Comparison of ENCODE assay signal across 23 mouse cellular contexts in genomic region chr3:153305153-153305552, GRCm38 (mm10).
"Had no signal": no experiment of that assay in that cellular context is flagged by ENCODE, and none has a peak within 500 bp of the region (broad histone marks: within the 10 kb centered on the region; RNA-seq: fewer than 3 reads in every experiment).

No protein-coding gene starts in this region.

- H3K9ac ChIP-seq: heart, embryonic 12.5 days; hindbrain, embryonic 13.5 days; hindbrain, embryonic 15.5 days; limb, embryonic 13.5 days; limb, embryonic 15.5 days; liver, embryonic 13.5 days had no signal

- H3K4me1 ChIP-seq: heart, embryonic 10.5 days; heart, embryonic 12.5 days; hindbrain, embryonic 10.5 days; hindbrain, embryonic 15.5 days; limb, embryonic 15.5 days; liver, embryonic 13.5 days had no signal

- H3K4me2 ChIP-seq: heart, embryonic 12.5 days; hindbrain, embryonic 13.5 days; hindbrain, embryonic 15.5 days; limb, embryonic 13.5 days; limb, embryonic 15.5 days; liver, embryonic 13.5 days had no signal

- H3K4me3 ChIP-seq: gastrocnemius, adult 2 months; heart, embryonic 10.5 days; heart, embryonic 12.5 days; hindbrain, embryonic 10.5 days; hindbrain, embryonic 13.5 days; hindbrain, embryonic 15.5 days; limb, embryonic 13.5 days; limb, embryonic 15.5 days; liver, embryonic 13.5 days had no signal

- H3K27me3 ChIP-seq: heart, embryonic 12.5 days; hindbrain, embryonic 13.5 days; hindbrain, embryonic 15.5 days; limb, embryonic 13.5 days; limb, embryonic 15.5 days; liver, embryonic 13.5 days had no signal

- DNase-seq: gastrocnemius, adult 2 months; gastrocnemius, postnatal 10 days; gastrocnemius, postnatal 25 days; heart, adult 18-20 months; heart, postnatal 10 days; heart, postnatal 4 days; kidney, adult 11 months; kidney, adult 2 months; kidney, postnatal 14 days; kidney, postnatal 36 days; layer of hippocampus, adult 9-11 months; layer of hippocampus, postnatal 36 days; left cerebral cortex, postnatal 4 days; liver, embryonic 13.5 days had no signal

- H3K36me3 ChIP-seq: heart, embryonic 10.5 days; heart, embryonic 12.5 days; hindbrain, embryonic 10.5 days; hindbrain, embryonic 13.5 days; hindbrain, embryonic 15.5 days; limb, embryonic 13.5 days; limb, embryonic 15.5 days; liver, embryonic 13.5 days had no signal

- ATAC-seq: hindbrain, postnatal 0 days had no signal

- H3K9me3 ChIP-seq: heart, embryonic 10.5 days; heart, embryonic 12.5 days; hindbrain, embryonic 10.5 days; hindbrain, embryonic 13.5 days; hindbrain, embryonic 15.5 days; limb, embryonic 13.5 days; limb, embryonic 15.5 days; liver, embryonic 13.5 days had no signal

- H3K27ac ChIP-seq: gastrocnemius, adult 2 months; heart, embryonic 10.5 days; hindbrain, embryonic 10.5 days; hindbrain, embryonic 13.5 days; hindbrain, embryonic 15.5 days; hindbrain, postnatal 0 days; kidney, postnatal 0 days; limb, embryonic 13.5 days; limb, embryonic 15.5 days; liver, embryonic 13.5 days had no signal
